Mouse (Mus musculus) heart, embryonic 14.5 days (tissue): ENCODE data around the gene Mcrs1. TPM values are rescaled to one million over a fixed set of nuclear protein-coding genes. Genes with fewer than 3 reads are reported as not detected.

Source experiments
- ATAC-seq: fragments of 200-750 bp; cut with Nextera tagmentation; 2 replicates; pipeline ENCODE4 v1.8.0; 2017; ENCODE audit warnings: low read depth, moderate TSS enrichment; ENCODE audit not compliant: insufficient number of reproducible peaks, insufficient read depth, low FRiP score
- H3K27ac ChIP-seq, 2 experiments: fragments of 200-500 bp in 1 of 2; fragments of 300-500 bp in 1 of 2; sonication (generic) in 1 of 2; replicated peaks in 1 of 2; 2 replicates each; pipeline ENCODE4 v1.5.1; 2012 to 2014; ENCODE audit warnings: low read depth in 2 of 2, low read length in 2 of 2, control low read depth in 1 of 2, mild to moderate bottlenecking in 1 of 2, mixed read lengths in 1 of 2; ENCODE audit not compliant: control insufficient read depth in 1 of 2, insufficient read depth in 1 of 2
- H3K27me3 ChIP-seq: fragments of 300-500 bp; sonication (generic); 2 replicates; pipeline ENCODE4 v1.6.1; 2014; ENCODE audit warnings: mild to moderate bottlenecking, low read length, control low read depth; ENCODE audit not compliant: control insufficient read depth, insufficient read depth
- H3K36me3 ChIP-seq: fragments of 300-500 bp; sonication (generic); 2 replicates; pipeline ENCODE4 v1.6.1; 2014; ENCODE audit warnings: mild to moderate bottlenecking, control low read depth, low read length, mixed read lengths; ENCODE audit not compliant: control insufficient read depth, insufficient read depth
- H3K4me1 ChIP-seq, 2 experiments: fragments of 200-500 bp in 1 of 2; fragments of 300-500 bp in 1 of 2; sonication (generic) in 1 of 2; 2 replicates each; pipeline ENCODE4 v1.6.1; 2012 to 2014; ENCODE audit warnings: low read length in 2 of 2, control low read depth in 1 of 2, mixed read lengths in 1 of 2; ENCODE audit not compliant: control insufficient read depth in 2 of 2, insufficient read depth in 2 of 2
- H3K4me2 ChIP-seq: fragments of 300-500 bp; sonication (generic); 2 replicates; pipeline ENCODE4 v1.6.1; 2014; ENCODE audit warnings: mild to moderate bottlenecking, low read length
- H3K4me3 ChIP-seq, 2 experiments: fragments of 200-500 bp in 1 of 2; fragments of 300-500 bp in 1 of 2; sonication (generic) in 1 of 2; 2 replicates each; pipeline ENCODE4 v1.5.1; 2012 to 2014; ENCODE audit warnings: low read length in 2 of 2, mild to moderate bottlenecking in 2 of 2, control low read depth in 1 of 2, low read depth in 1 of 2, moderate library complexity in 1 of 2; ENCODE audit not compliant: control insufficient read depth in 1 of 2, insufficient read depth in 1 of 2
- H3K9ac ChIP-seq: fragments of 300-500 bp; sonication (generic); 2 replicates; pipeline ENCODE4 v1.6.1; 2014; ENCODE audit warnings: mild to moderate bottlenecking, low read length
- H3K9me3 ChIP-seq: fragments of 300-500 bp; sonication (generic); 2 replicates; pipeline ENCODE4 v1.6.1; 2016; ENCODE audit warnings: low read length, control low read depth; ENCODE audit not compliant: control insufficient read depth
- WGBS: fragments of 180-500 bp; shearing (Covaris S2); extraction: QIAGEN DNeasy Blood & Tissue Kit; methylation state at CpG from one replicate; pipeline ENCODE4 v1.1.7; 2014; 5-methylcytosine and 5-hydroxymethylcytosine counted together
- polyA plus RNA-seq: library from polyadenylated mRNA; unstranded; fragments of >200 nt; fragmentation: Nextera tagmentation; extraction: Ambion mirVana; gene quantifications from 2 replicates; pipeline ENCODE4 v1.2.1, GENCODE M21; 2014

Mcrs1 gene
- polyA plus RNA-seq, 1 experiment from 2014 or later, result 173 TPM

GRCm38 (mm10) chr15:99222794-99223584 is 28.8 kb downstream of the Mcrs1 start:
- Histone ChIP-seq H3K4me3 (peak overlapping the region; percentile 25 to 54), H3K4me2 (peak overlapping the region; percentile 91), H3K36me3 (no peaks in the 10 kb centered on the region), H3K27me3 (peaks cover 85% of the 10 kb centered on the region), H3K9ac (peak overlapping the region; percentile 59; the same call in 1 of the 2 replicates), H3K27ac (no peak overlapping the region), H3K9me3 (no peaks in the 10 kb centered on the region), H3K4me1 (peaks cover 18 to 29% of the 10 kb centered on the region in 2 experiments; a peak in 3 of 4 replicates)
- 6% methylated on average over 18 of the region's 18 CpGs for WGBS
- no peak for ATAC-seq

- Histone ChIP-seq H3K36me3 (no peaks in the 10 kb centered on the region), H3K4me3 (no peak overlapping the region), H3K9me3 (no peaks in the 10 kb centered on the region), H3K27me3 (peaks cover 69% of the 10 kb centered on the region), H3K9ac (no peak overlapping the region), H3K27ac (no peak overlapping the region), H3K4me2 (no peak overlapping the region), H3K4me1 (peaks cover 18 to 29% of the 10 kb centered on the region in 2 experiments; a peak in 3 of 4 replicates)
- no peak for ATAC-seq
- WGBS, result 12% methylated on average over 8 of the region's 8 CpGs
These were observed 30.3 kb downstream of the Mcrs1 start for GRCm38 (mm10) chr15:99221315-99221952.

- Histone ChIP-seq H3K36me3 (peaks cover 23% of the 10 kb centered on the region), H3K4me1 (0 out of 4 replicates have a peak, but pooled peaks cover 0 to 2% of the 10 kb centered on the region in 2 experiments), H3K9me3 (0 out of 2 replicates have a peak, but pooled peaks cover 5% of the 10 kb centered on the region), H3K4me2 (no peak overlapping the region), H3K4me3 (no peak overlapping the region), H3K27ac (no peak overlapping the region), H3K27me3 (peaks cover 31% of the 10 kb centered on the region), H3K9ac (no peak overlapping the region)
- WGBS, result 82% methylated on average over 4 of the region's 4 CpGs
- no peak for ATAC-seq
These were observed 34.1 kb downstream of the Mcrs1 start for GRCm38 (mm10) chr15:99217630-99218029.

GRCm38 (mm10) chr15:99215741-99216463 is 35.9 kb downstream of the Mcrs1 start:
- no peak overlapping the region for H3K9ac ChIP-seq
- no peak overlapping the region for H3K4me3 ChIP-seq
- WGBS, result 88% methylated on average over 11 of the region's 11 CpGs
- no peaks in the 10 kb centered on the region for H3K4me1 ChIP-seq
- no peak overlapping the region for H3K4me2 ChIP-seq
- no peak overlapping the region for H3K27ac ChIP-seq
- ATAC-seq, result no peak
- 0 out of 2 replicates have a peak, but pooled peaks cover 5% of the 10 kb centered on the region for H3K9me3 ChIP-seq
- H3K27me3 ChIP-seq, result peaks cover 14% of the 10 kb centered on the region; the same call in 1 of the 2 replicates
- peaks cover 40% of the 10 kb centered on the region for H3K36me3 ChIP-seq

GRCm38 (mm10) chr15:99214941-99215340 is 36.8 kb downstream of the Mcrs1 start:
- Histone ChIP-seq H3K27me3 (peaks cover 7% of the 10 kb centered on the region; the same call in 1 of the 2 replicates), H3K9me3 (0 out of 2 replicates have a peak, but pooled peaks cover 5% of the 10 kb centered on the region), H3K4me2 (no peak overlapping the region), H3K27ac (no peak overlapping the region), H3K4me3 (no peak overlapping the region), H3K36me3 (peaks cover 49% of the 10 kb centered on the region), H3K9ac (no peak overlapping the region), H3K4me1 (no peaks in the 10 kb centered on the region)
- ATAC-seq, result no peak
- WGBS, result 71% methylated on average over 2 of the region's 2 CpGs

- Histone ChIP-seq H3K9me3 (0 out of 2 replicates have a peak, but pooled peaks cover 5% of the 10 kb centered on the region), H3K4me1 (no peaks in the 10 kb centered on the region), H3K4me2 (no peak overlapping the region), H3K36me3 (peaks cover 64% of the 10 kb centered on the region), H3K4me3 (no peak overlapping the region), H3K27me3 (no peaks in the 10 kb centered on the region), H3K27ac (no peak overlapping the region), H3K9ac (no peak overlapping the region)
- WGBS, result 79% methylated on average over 10 of the region's 10 CpGs
- ATAC-seq, result no peak
These were observed 38.6 kb downstream of the Mcrs1 start for GRCm38 (mm10) chr15:99213183-99213582.

GRCm38 (mm10) chr15:99205959-99206358 is 45.8 kb downstream of the Mcrs1 start:
- H3K4me2 ChIP-seq, result no peak overlapping the region
- H3K36me3 ChIP-seq, result peaks cover 70% of the 10 kb centered on the region
- H3K9ac ChIP-seq, result no peak overlapping the region
- WGBS, result 80% methylated on average over 8 of the region's 8 CpGs
- H3K9me3 ChIP-seq, result no peaks in the 10 kb centered on the region
- no peak overlapping the region for H3K4me3 ChIP-seq
- no peak for ATAC-seq
- H3K27me3 ChIP-seq, result no peaks in the 10 kb centered on the region
- no peak overlapping the region for H3K27ac ChIP-seq
- peaks cover 0 to 10% of the 10 kb centered on the region in 2 experiments; a peak in 1 of 4 replicates for H3K4me1 ChIP-seq
